Mouse (Mus musculus): Measurements from ENCODE around the gene Dffa. TPM values are rescaled to one million over a fixed set of nuclear protein-coding genes. Genes with fewer than 3 reads are reported as not detected.

Gene Dffa
- total and polyA plus RNA-seq, 3 experiments, result 23.4 to 44.8 (median 26.8) TPM

GRCm38 (mm10) chr4:149055847-149056246 is 48.1 kb upstream of the Dffa start:
- H3K27me3 ChIP-seq (replicated peaks), result no peaks in the 10 kb centered on the region
- TF ChIP-seq PAX5 (IDR thresholded peaks at IDR 0.05; ENCODE audit: low read length), result no peak
- TF ChIP-seq EP300 (IDR thresholded peaks at IDR 0.05; ENCODE audit: low read length), result no peak
- TF ChIP-seq BHLHE40 (IDR thresholded peaks at IDR 0.05; ENCODE audit: low read depth, low read length), result no peak
- TF ChIP-seq NRF1 (IDR thresholded peaks at IDR 0.05; ENCODE audit: low read depth, low read length), result no peak
- no peak for TF ChIP-seq ZNF384 (IDR thresholded peaks at IDR 0.05; ENCODE audit: low read depth, low read length)
- no peak for TF ChIP-seq MAFK (IDR thresholded peaks at IDR 0.05; ENCODE audit: insufficient replicate concordance, low read length)
- no peak for TF ChIP-seq UBTF (IDR thresholded peaks at IDR 0.05; ENCODE audit: low read depth, low read length)
- TF ChIP-seq ZKSCAN1 (IDR thresholded peaks at IDR 0.05; ENCODE audit: borderline replicate concordance, low read depth, low read length), result no peak
- no peak for TF ChIP-seq SMC3 (IDR thresholded peaks at IDR 0.05; ENCODE audit: low read depth, low read length)
- H3K79me2 ChIP-seq (replicated peaks; ENCODE audit: control insufficient read depth, extremely low read depth, insufficient read depth, poor library complexity, severe bottlenecking), result no peaks in the 10 kb centered on the region; the same call in 1 of the 2 replicates
- no peaks in the 10 kb centered on the region for H3K9me3 ChIP-seq (replicated peaks; ENCODE audit: low read length)
- no peak overlapping the region for H3K27ac ChIP-seq (ENCODE audit: insufficient read depth, low read depth)
- no peak overlapping the region for H3K9ac ChIP-seq (ENCODE audit: insufficient read depth, low read depth)
- in situ Hi-C loops (cut with MboI; ENCODE audit: low pct_ligation_motif_present, low pct_unique_long_range_greater_than_20kb, low sequenced_read_pairs) (no loop called here), dilution Hi-C loops (cut with MboI; ENCODE audit: extremely low pct_ligation_motif_present, extremely low pct_unique_long_range_greater_than_20kb, low sequenced_read_pairs) (no loop called here)
- DNase-seq (ENCODE audit: extremely low read depth), result no peak
- no peak overlapping the region for H3K4me3 ChIP-seq (replicated peaks in 1 of 3; ENCODE audit: low read depth in 2 of 3, low read length in 2 of 3, poor library complexity in 1 of 3)
- peaks cover 0 to 13% of the 10 kb centered on the region in 2 experiments; a peak in 2 of 4 replicates for H3K4me1 ChIP-seq (ENCODE audit: control insufficient read depth in 1 of 2, insufficient read depth in 2 of 2)
- peaks cover 3 to 82% of the 10 kb centered on the region in 2 experiments for H3K36me3 ChIP-seq (replicated peaks in 1 of 2; ENCODE audit: control insufficient read depth in 1 of 2, insufficient read depth in 1 of 2, low read length in 1 of 2)
- no peak overlapping the region for H3K4me2 ChIP-seq (ENCODE audit: insufficient read depth, low read depth, poor library complexity, severe bottlenecking)

GRCm38 (mm10) chr4:149056957-149057356 is 47.0 kb upstream of the Dffa start:
- no peaks in the 10 kb centered on the region for H3K27me3 ChIP-seq (replicated peaks)
- H3K9me3 ChIP-seq (replicated peaks; ENCODE audit: low read length), result no peaks in the 10 kb centered on the region
- H3K4me3 ChIP-seq (replicated peaks in 1 of 3; ENCODE audit: low read depth in 2 of 3, low read length in 2 of 3, poor library complexity in 1 of 3), result no peak overlapping the region
- H3K9ac ChIP-seq (ENCODE audit: insufficient read depth, low read depth), result no peak overlapping the region
- peaks cover 0 to 18% of the 10 kb centered on the region in 2 experiments; a peak in 2 of 4 replicates for H3K4me1 ChIP-seq (ENCODE audit: control insufficient read depth in 1 of 2, insufficient read depth in 2 of 2)
- no peak for DNase-seq (ENCODE audit: extremely low read depth)
- dilution Hi-C loops (cut with MboI; ENCODE audit: extremely low pct_ligation_motif_present, extremely low pct_unique_long_range_greater_than_20kb, low sequenced_read_pairs), result no loop called here
- no peak overlapping the region for H3K4me2 ChIP-seq (ENCODE audit: insufficient read depth, low read depth, poor library complexity, severe bottlenecking)
- no peaks in the 10 kb centered on the region for H3K79me2 ChIP-seq (replicated peaks; ENCODE audit: control insufficient read depth, extremely low read depth, insufficient read depth, poor library complexity, severe bottlenecking)
- no peak overlapping the region for H3K27ac ChIP-seq (ENCODE audit: insufficient read depth, low read depth)
- peaks cover 3 to 80% of the 10 kb centered on the region in 2 experiments for H3K36me3 ChIP-seq (replicated peaks in 1 of 2; ENCODE audit: control insufficient read depth in 1 of 2, insufficient read depth in 1 of 2, low read length in 1 of 2)
- in situ Hi-C loops (cut with MboI; ENCODE audit: low pct_ligation_motif_present, low pct_unique_long_range_greater_than_20kb, low sequenced_read_pairs), result no loop called here
- no peak for TF ChIP-seq KAT2A (IDR thresholded peaks at IDR 0.05; ENCODE audit: insufficient replicate concordance, low read length)
- TF ChIP-seq MXI1 (IDR thresholded peaks at IDR 0.05; ENCODE audit: low read depth, low read length), result no peak
- TF ChIP-seq PAX5 (IDR thresholded peaks at IDR 0.05; ENCODE audit: low read length), result no peak
- TF ChIP-seq SMC3 (IDR thresholded peaks at IDR 0.05; ENCODE audit: low read depth, low read length), result no peak
- TF ChIP-seq EP300 (IDR thresholded peaks at IDR 0.05; ENCODE audit: low read length), result no peak
- no peak for TF ChIP-seq MAZ (IDR thresholded peaks at IDR 0.05; ENCODE audit: low read depth, low read length)
- no peak for TF ChIP-seq RCOR1 (conservative IDR thresholded peaks at IDR 0.05; ENCODE audit: low read depth, low read length)
- TF ChIP-seq JUN (IDR thresholded peaks at IDR 0.05; ENCODE audit: insufficient read depth, low read depth, low read length), result no peak
- no peak for TF ChIP-seq SIN3A (IDR thresholded peaks at IDR 0.05; ENCODE audit: low read length)

Data from CH12.LX (cell line).